Mouse (Mus musculus) kidney, embryonic 16.5 days (tissue): ENCODE data around the gene Lrrtm3. TPM values are rescaled to one million over a fixed set of nuclear protein-coding genes. Genes with fewer than 3 reads are reported as not detected.
A peak's percentile ranks its signal among the peaks of the same experiment; 100 is the strongest.

Experiments
- ATAC-seq: fragments of 200-750 bp; cut with Nextera tagmentation; 2 replicates; pipeline ENCODE4 v1.8.0; 2017; ENCODE audit warnings: moderate TSS enrichment; ENCODE audit not compliant: low FRiP score, low TSS enrichment
- H3K27ac ChIP-seq: fragments of 300-500 bp; sonication (generic); 2 replicates; pipeline ENCODE4 v1.5.1; 2014; ENCODE audit warnings: low read length
- H3K27me3 ChIP-seq: fragments of 300-500 bp; sonication (generic); 2 replicates; pipeline ENCODE4 v1.6.1; 2014; ENCODE audit warnings: low read length, control low read depth, mixed read lengths; ENCODE audit not compliant: insufficient read depth
- H3K36me3 ChIP-seq: fragments of 300-500 bp; sonication (generic); 2 replicates; pipeline ENCODE4 v1.6.1; 2014; ENCODE audit warnings: low read length, control low read depth, mixed read lengths; ENCODE audit not compliant: insufficient read depth
- H3K4me1 ChIP-seq: fragments of 300-500 bp; sonication (generic); 2 replicates; pipeline ENCODE4 v1.6.1; 2014; ENCODE audit warnings: low read length, control low read depth, mixed read lengths; ENCODE audit not compliant: insufficient read depth
- H3K4me2 ChIP-seq: fragments of 300-500 bp; sonication (generic); replicated peaks from 2 replicates; pipeline ENCODE4 v1.6.1; 2014; ENCODE audit warnings: low read depth, low read length
- H3K4me3 ChIP-seq: fragments of 300-500 bp; sonication (generic); 2 replicates; pipeline ENCODE4 v1.5.1; 2014; ENCODE audit warnings: mild to moderate bottlenecking, low read length
- H3K9ac ChIP-seq: fragments of 300-500 bp; sonication (generic); replicated peaks from 2 replicates; pipeline ENCODE4 v1.6.1; 2014; ENCODE audit warnings: low read length
- H3K9me3 ChIP-seq: fragments of 300-500 bp; sonication (generic); 2 replicates; pipeline ENCODE4 v1.6.1; 2016; ENCODE audit warnings: low read length, control low read depth
- WGBS: fragments of 180-500 bp; shearing (Covaris S2); extraction: QIAGEN DNeasy Blood & Tissue Kit; methylation state at CpG from one replicate; pipeline ENCODE4 v1.1.7; 2014; 5-methylcytosine and 5-hydroxymethylcytosine counted together
- polyA plus RNA-seq: library from polyadenylated mRNA; unstranded; fragments of >200 nt; fragmentation: Nextera tagmentation; extraction: Ambion mirVana; gene quantifications from 2 replicates; pipeline ENCODE4 v1.2.1, GENCODE M21; 2015

The Lrrtm3 gene
- polyA plus RNA-seq, 1 experiment from 2014 or later, result 0.35 TPM

GRCm38 (mm10) chr10:63985576-63985975, 104.5 kb downstream of the Lrrtm3 start:
- H3K9ac ChIP-seq, result no peak overlapping the region
- no peaks in the 10 kb centered on the region for H3K9me3 ChIP-seq
- no peaks in the 10 kb centered on the region for H3K27me3 ChIP-seq
- H3K36me3 ChIP-seq, result no peaks in the 10 kb centered on the region
- H3K4me1 ChIP-seq, result no peaks in the 10 kb centered on the region
- H3K4me3 ChIP-seq, result no peak overlapping the region
- no peak overlapping the region for H3K27ac ChIP-seq
- no peak for ATAC-seq
- no peak overlapping the region for H3K4me2 ChIP-seq
- 67% methylated on average over 4 of the region's 4 CpGs for WGBS

- Histone ChIP-seq H3K9me3 (no peaks in the 10 kb centered on the region), H3K4me1 (peaks cover 9% of the 10 kb centered on the region; the same call in 1 of the 2 replicates), H3K9ac (no peak overlapping the region), H3K4me3 (no peak overlapping the region), H3K4me2 (no peak overlapping the region), H3K27me3 (no peaks in the 10 kb centered on the region), H3K36me3 (no peaks in the 10 kb centered on the region), H3K27ac (no peak overlapping the region)
- ATAC-seq, result no peak
- 69% methylated on average over 2 of the region's 2 CpGs for WGBS
Measured at GRCm38 (mm10) chr10:63979410-63979809, 110.7 kb downstream of the Lrrtm3 start.

DNA sequence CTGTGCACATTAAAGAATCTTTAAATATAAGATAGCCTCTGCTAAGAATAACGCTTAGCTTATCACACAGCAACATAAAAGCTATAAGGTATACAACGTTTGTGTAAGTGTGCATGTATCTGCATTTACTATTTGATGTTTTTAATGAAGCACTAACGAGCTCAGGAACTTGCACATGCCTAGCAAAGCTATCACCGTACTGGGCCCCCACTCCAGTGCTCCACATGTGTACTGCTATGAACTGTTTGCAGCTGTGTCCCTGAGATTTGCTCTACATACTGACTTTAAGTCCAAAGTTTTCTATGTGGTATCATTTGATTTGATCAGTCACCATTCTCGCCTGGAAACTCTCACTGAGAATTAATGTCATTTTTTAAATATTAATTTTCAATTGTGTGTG, 111.1 kb downstream of the Lrrtm3 start:
- 85% methylated on average over 5 of the region's 5 CpGs for WGBS
- Histone ChIP-seq H3K9ac (no peak overlapping the region), H3K27ac (no peak overlapping the region), H3K36me3 (no peaks in the 10 kb centered on the region), H3K9me3 (no peaks in the 10 kb centered on the region), H3K4me3 (no peak overlapping the region), H3K4me2 (no peak overlapping the region), H3K27me3 (no peaks in the 10 kb centered on the region), H3K4me1 (peaks cover 9% of the 10 kb centered on the region; the same call in 1 of the 2 replicates)
- ATAC-seq, result no peak

GRCm38 (mm10) chr10:63978535-63978934, 111.5 kb downstream of the Lrrtm3 start:
- Histone ChIP-seq H3K36me3 (no peaks in the 10 kb centered on the region), H3K4me2 (no peak overlapping the region), H3K27ac (no peak overlapping the region), H3K27me3 (no peaks in the 10 kb centered on the region), H3K9me3 (no peaks in the 10 kb centered on the region), H3K9ac (no peak overlapping the region), H3K4me1 (peaks cover 9% of the 10 kb centered on the region; the same call in 1 of the 2 replicates), H3K4me3 (no peak overlapping the region)
- ATAC-seq, result no peak
- 58% methylated on average over 3 of the region's 3 CpGs for WGBS

- H3K36me3 ChIP-seq, result no peaks in the 10 kb centered on the region
- H3K9ac ChIP-seq, result 0 out of 2 replicates have a peak overlapping the region, but pooled peaks have one; percentile 22
- H3K4me1 ChIP-seq, result peaks cover 9% of the 10 kb centered on the region; the same call in 1 of the 2 replicates
- WGBS, result 28% methylated on average over 11 of the region's 11 CpGs
- peak overlapping the region; percentile 20 for H3K4me3 ChIP-seq
- H3K9me3 ChIP-seq, result no peaks in the 10 kb centered on the region
- H3K4me2 ChIP-seq, result peak overlapping the region; percentile 40
- H3K27ac ChIP-seq, result no peak overlapping the region
- ATAC-seq, result no peak
- no peaks in the 10 kb centered on the region for H3K27me3 ChIP-seq
Measured at GRCm38 (mm10) chr10:63978101-63978500, 112.0 kb downstream of the Lrrtm3 start.

DNA sequence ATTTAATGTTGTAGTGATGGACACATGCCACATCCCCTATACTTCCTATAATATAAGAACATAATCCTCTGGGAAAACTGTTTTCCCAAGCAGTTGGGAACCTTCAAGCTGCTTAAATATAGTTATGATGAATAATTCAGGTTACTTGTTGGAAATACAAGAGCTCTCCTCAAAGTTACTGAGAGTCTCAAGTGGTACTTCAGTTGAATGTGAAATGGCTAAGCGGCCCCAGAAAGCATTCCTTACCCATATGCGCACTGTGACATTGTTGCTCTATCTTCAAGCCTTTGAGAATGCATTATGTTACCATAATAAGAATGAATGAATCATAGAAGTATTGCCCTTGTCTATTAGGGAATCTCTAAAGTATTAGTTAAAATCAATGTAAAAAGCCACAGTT, 117.8 kb downstream of the Lrrtm3 start:
- WGBS, result 94% methylated on average over 2 of the region's 2 CpGs
- no peak overlapping the region for H3K27ac ChIP-seq
- no peaks in the 10 kb centered on the region for H3K9me3 ChIP-seq
- no peak overlapping the region for H3K9ac ChIP-seq
- ATAC-seq, result no peak
- H3K27me3 ChIP-seq, result no peaks in the 10 kb centered on the region
- no peak overlapping the region for H3K4me3 ChIP-seq
- H3K4me1 ChIP-seq, result no peaks in the 10 kb centered on the region
- H3K36me3 ChIP-seq, result no peaks in the 10 kb centered on the region
- no peak overlapping the region for H3K4me2 ChIP-seq

- no peak overlapping the region for H3K4me2 ChIP-seq
- H3K27me3 ChIP-seq, result no peaks in the 10 kb centered on the region
- H3K4me3 ChIP-seq, result no peak overlapping the region
- H3K27ac ChIP-seq, result no peak overlapping the region
- H3K9ac ChIP-seq, result no peak overlapping the region
- no peaks in the 10 kb centered on the region for H3K4me1 ChIP-seq
- H3K36me3 ChIP-seq, result no peaks in the 10 kb centered on the region
- 0 out of 2 replicates have a peak, but pooled peaks have one; percentile 31 for ATAC-seq
- no peaks in the 10 kb centered on the region for H3K9me3 ChIP-seq
- WGBS, result 16% methylated on average over 6 of the region's 7 CpGs
Measured at GRCm38 (mm10) chr10:63954308-63954930, 135.7 kb downstream of the Lrrtm3 start.

GRCm38 (mm10) chr10:63951481-63951880, 138.6 kb downstream of the Lrrtm3 start:
- no peak overlapping the region for H3K4me3 ChIP-seq
- H3K27me3 ChIP-seq, result no peaks in the 10 kb centered on the region
- H3K4me2 ChIP-seq, result no peak overlapping the region
- no peaks in the 10 kb centered on the region for H3K36me3 ChIP-seq
- WGBS, result 96% methylated on average over 1 of the region's 1 CpGs
- no peak for ATAC-seq
- no peaks in the 10 kb centered on the region for H3K9me3 ChIP-seq
- no peak overlapping the region for H3K9ac ChIP-seq
- H3K4me1 ChIP-seq, result no peaks in the 10 kb centered on the region
- H3K27ac ChIP-seq, result no peak overlapping the region

GRCm38 (mm10) chr10:63950867-63951266, 139.2 kb downstream of the Lrrtm3 start:
- Histone ChIP-seq H3K27ac (no peak overlapping the region), H3K27me3 (no peaks in the 10 kb centered on the region), H3K4me1 (no peaks in the 10 kb centered on the region), H3K36me3 (no peaks in the 10 kb centered on the region), H3K4me2 (no peak overlapping the region), H3K9ac (no peak overlapping the region), H3K9me3 (no peaks in the 10 kb centered on the region), H3K4me3 (no peak overlapping the region)
- ATAC-seq, result peak; percentile 63; the same call in 1 of the 2 replicates
- 52% methylated on average over 8 of the region's 8 CpGs for WGBS

GRCm38 (mm10) chr10:63947266-63947665, 142.8 kb downstream of the Lrrtm3 start:
- Histone ChIP-seq H3K4me2 (no peak overlapping the region), H3K27ac (no peak overlapping the region), H3K9me3 (no peaks in the 10 kb centered on the region), H3K36me3 (no peaks in the 10 kb centered on the region), H3K4me1 (no peaks in the 10 kb centered on the region), H3K9ac (no peak overlapping the region), H3K27me3 (no peaks in the 10 kb centered on the region), H3K4me3 (no peak overlapping the region)
- WGBS, result 85% methylated on average over 4 of the region's 4 CpGs
- no peak for ATAC-seq
